Mouse (Mus musculus) lung, postnatal 0 days (tissue): ENCODE results near the gene Prr23a1.

Source experiments
- CTCF ChIP-seq: IDR thresholded peaks from 2 replicates; pipeline ENCODE4 v1.5.1; 2016; ENCODE audit warnings: antibody characterized with exemption, mild to moderate bottlenecking
- EP300 ChIP-seq: IDR thresholded peaks from 2 replicates; pipeline ENCODE4 v1.6.1; 2016; ENCODE audit warnings: antibody characterized with exemption, mild to moderate bottlenecking, control low read depth

DNA sequence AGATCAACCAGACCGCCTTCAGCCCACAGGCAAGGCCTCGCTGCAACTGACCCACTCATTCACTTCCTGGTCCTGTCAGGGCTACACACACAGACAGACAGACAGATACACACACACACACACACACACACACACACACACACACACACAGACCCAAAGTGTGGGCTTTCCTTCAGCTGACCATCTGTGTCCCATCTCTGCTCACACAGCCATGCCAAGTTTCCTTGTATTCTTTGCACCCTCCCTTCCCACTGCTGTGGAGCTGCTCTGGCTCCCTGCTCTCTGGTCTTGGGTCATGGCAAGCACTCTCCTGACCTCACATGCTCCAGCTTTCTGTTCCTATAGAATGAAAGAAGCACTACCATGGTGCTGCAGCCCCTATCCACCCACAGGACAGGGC lies 22.8 kb upstream of the Prr23a1 start:
- no peak for TF ChIP-seq CTCF
- no peak for TF ChIP-seq EP300
